Mouse (Mus musculus): Measurements from ENCODE around the gene Adamts7. TPM values are rescaled to one million over a fixed set of nuclear protein-coding genes. Genes with fewer than 3 reads are reported as not detected.

Gene Adamts7
- polyA plus RNA-seq, 1 experiment from 2014 or later, result 30.4 TPM

DNA sequence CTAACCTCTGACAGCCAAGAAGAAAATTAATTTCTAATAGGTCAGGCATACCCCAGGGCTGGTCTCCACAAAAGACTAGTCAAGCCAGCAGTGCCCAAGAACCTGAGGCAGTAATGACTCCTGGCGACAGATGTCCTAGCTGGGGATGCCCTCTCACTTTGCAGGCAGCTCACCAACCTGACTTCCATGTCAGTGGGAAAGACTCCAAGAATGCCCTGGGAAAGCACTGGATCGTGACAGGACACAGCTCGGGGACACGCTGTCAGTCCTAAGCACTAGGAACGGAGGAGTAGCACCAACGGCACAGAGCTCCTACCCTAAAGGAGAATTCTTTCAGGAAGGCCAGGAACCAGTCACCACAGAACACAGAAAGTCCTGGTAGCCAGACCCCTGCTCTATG lies 79.4 kb downstream of the Adamts7 start:
- H3K27me3 ChIP-seq (ENCODE audit: insufficient read depth, low read length), result no peaks in the 10 kb centered on the region
- TF ChIP-seq CTCF (IDR thresholded peaks at IDR 0.05; ENCODE audit: low read depth), result no peak

GRCm38 (mm10) chr9:90242855-90243254 lies 80.0 kb downstream of the Adamts7 start:
- WGBS, result 69% methylated on average over 7 of the region's 7 CpGs
- no peak overlapping the region for H3K4me3 ChIP-seq (ENCODE audit: low read depth, low read length)
- no peak overlapping the region for H3K27ac ChIP-seq (ENCODE audit: low read depth)
- no peak; the same call in 1 of the 2 replicates for ATAC-seq (ENCODE audit: insufficient read depth)
- no peak overlapping the region for H3K4me2 ChIP-seq
- 0 out of 2 replicates have a peak, but pooled peaks cover 2% of the 10 kb centered on the region for H3K4me1 ChIP-seq (ENCODE audit: insufficient read depth)
- no peak for TF ChIP-seq CTCF (IDR thresholded peaks at IDR 0.05; ENCODE audit: low read depth)
- no peaks in the 10 kb centered on the region for H3K9me3 ChIP-seq (ENCODE audit: low read depth, low read length)
- no peaks in the 10 kb centered on the region for H3K27me3 ChIP-seq (ENCODE audit: insufficient read depth, low read length)
- DNase-seq, result peak; percentile 7
- no peak overlapping the region for H3K9ac ChIP-seq
- H3K36me3 ChIP-seq (ENCODE audit: insufficient read depth), result peaks cover 42% of the 10 kb centered on the region

More for the DNA sequence above, 79.4 kb downstream of the Adamts7 start:
- Histone ChIP-seq H3K4me1 (ENCODE audit: insufficient read depth) (0 out of 2 replicates have a peak, but pooled peaks cover 3% of the 10 kb centered on the region), H3K4me3 (ENCODE audit: low read depth, low read length) (no peak overlapping the region), H3K4me2 (no peak overlapping the region), H3K9me3 (ENCODE audit: low read depth, low read length) (no peaks in the 10 kb centered on the region), H3K36me3 (ENCODE audit: insufficient read depth) (peaks cover 41% of the 10 kb centered on the region), H3K9ac (no peak overlapping the region), H3K27ac (ENCODE audit: low read depth) (no peak overlapping the region)
- 86% methylated on average over 6 of the region's 6 CpGs for WGBS
- no peak for DNase-seq
- ATAC-seq (ENCODE audit: insufficient read depth), result no peak

GRCm38 (mm10) chr9:90244301-90245151 lies 81.7 kb downstream of the Adamts7 start:
- TF ChIP-seq CTCF (IDR thresholded peaks at IDR 0.05; ENCODE audit: low read depth), result no peak
- no peaks in the 10 kb centered on the region for H3K4me1 ChIP-seq (ENCODE audit: insufficient read depth)

GRCm38 (mm10) chr9:90245206-90245605 lies 82.3 kb downstream of the Adamts7 start:
- H3K4me2 ChIP-seq, result no peak overlapping the region
- DNase-seq (no peak), ATAC-seq (ENCODE audit: insufficient read depth) (no peak)
- H3K27me3 ChIP-seq (ENCODE audit: insufficient read depth, low read length), result no peaks in the 10 kb centered on the region
- WGBS, result 82% methylated on average over 6 of the region's 6 CpGs
- H3K36me3 ChIP-seq (ENCODE audit: insufficient read depth), result peaks cover 45% of the 10 kb centered on the region
- no peaks in the 10 kb centered on the region for H3K9me3 ChIP-seq (ENCODE audit: low read depth, low read length)
- H3K9ac ChIP-seq, result no peak overlapping the region
- H3K27ac ChIP-seq (ENCODE audit: low read depth), result no peak overlapping the region
- no peak overlapping the region for H3K4me3 ChIP-seq (ENCODE audit: low read depth, low read length)
- no peaks in the 10 kb centered on the region for H3K4me1 ChIP-seq (ENCODE audit: insufficient read depth)
- TF ChIP-seq CTCF (IDR thresholded peaks at IDR 0.05; ENCODE audit: low read depth), result no peak

More at GRCm38 (mm10) chr9:90244301-90245151, 81.7 kb downstream of the Adamts7 start:
- Histone ChIP-seq H3K9ac (no peak overlapping the region), H3K27me3 (ENCODE audit: insufficient read depth, low read length) (no peaks in the 10 kb centered on the region), H3K36me3 (ENCODE audit: insufficient read depth) (peaks cover 49% of the 10 kb centered on the region), H3K27ac (ENCODE audit: low read depth) (no peak overlapping the region), H3K4me2 (no peak overlapping the region), H3K4me3 (ENCODE audit: low read depth, low read length) (no peak overlapping the region), H3K9me3 (ENCODE audit: low read depth, low read length) (no peaks in the 10 kb centered on the region)
- DNase-seq (no peak), ATAC-seq (ENCODE audit: insufficient read depth) (no peak)
- 80% methylated on average over 15 of the region's 15 CpGs for WGBS

DNA sequence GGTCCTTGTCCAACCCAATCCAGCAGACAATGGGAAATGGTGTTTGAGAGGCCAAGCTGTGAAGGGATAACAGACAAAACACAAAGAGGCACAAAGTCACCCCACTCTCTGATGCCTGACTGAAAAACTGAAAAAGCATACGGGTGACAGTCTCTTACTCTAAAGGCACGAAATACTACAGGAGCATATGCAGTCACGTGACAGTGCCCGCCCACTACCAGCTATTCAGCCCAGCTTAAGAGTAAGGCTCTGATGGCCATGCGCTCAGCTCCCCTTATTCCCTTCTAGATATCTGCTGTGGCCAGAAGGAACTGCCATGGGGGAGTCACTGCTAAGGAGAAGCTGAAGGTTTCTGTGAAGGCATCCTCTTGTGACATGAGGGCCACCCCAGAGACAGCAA lies 82.9 kb downstream of the Adamts7 start:
- DNase-seq, result no peak
- Histone ChIP-seq H3K27me3 (ENCODE audit: insufficient read depth, low read length) (no peaks in the 10 kb centered on the region), H3K9ac (no peak overlapping the region), H3K36me3 (ENCODE audit: insufficient read depth) (peaks cover 40% of the 10 kb centered on the region), H3K9me3 (ENCODE audit: low read depth, low read length) (no peaks in the 10 kb centered on the region), H3K27ac (ENCODE audit: low read depth) (no peak overlapping the region), H3K4me3 (ENCODE audit: low read depth, low read length) (no peak overlapping the region), H3K4me1 (ENCODE audit: insufficient read depth) (no peaks in the 10 kb centered on the region), H3K4me2 (no peak overlapping the region)
- no peak for TF ChIP-seq CTCF (IDR thresholded peaks at IDR 0.05; ENCODE audit: low read depth)
- WGBS, result 93% methylated on average over 5 of the region's 5 CpGs
- ATAC-seq (ENCODE audit: insufficient read depth), result no peak

GRCm38 (mm10) chr9:90247316-90247715 lies 84.4 kb downstream of the Adamts7 start:
- Histone ChIP-seq H3K27me3 (ENCODE audit: insufficient read depth, low read length) (no peaks in the 10 kb centered on the region), H3K4me3 (ENCODE audit: low read depth, low read length) (no peak overlapping the region), H3K9ac (no peak overlapping the region), H3K9me3 (ENCODE audit: low read depth, low read length) (no peaks in the 10 kb centered on the region), H3K4me2 (no peak overlapping the region), H3K27ac (ENCODE audit: low read depth) (no peak overlapping the region), H3K4me1 (ENCODE audit: insufficient read depth) (no peaks in the 10 kb centered on the region), H3K36me3 (ENCODE audit: insufficient read depth) (peaks cover 36% of the 10 kb centered on the region)
- no peak for TF ChIP-seq CTCF (IDR thresholded peaks at IDR 0.05; ENCODE audit: low read depth)
- DNase-seq (no peak), ATAC-seq (ENCODE audit: insufficient read depth) (no peak)
- WGBS, result 49% methylated on average over 7 of the region's 7 CpGs

DNA sequence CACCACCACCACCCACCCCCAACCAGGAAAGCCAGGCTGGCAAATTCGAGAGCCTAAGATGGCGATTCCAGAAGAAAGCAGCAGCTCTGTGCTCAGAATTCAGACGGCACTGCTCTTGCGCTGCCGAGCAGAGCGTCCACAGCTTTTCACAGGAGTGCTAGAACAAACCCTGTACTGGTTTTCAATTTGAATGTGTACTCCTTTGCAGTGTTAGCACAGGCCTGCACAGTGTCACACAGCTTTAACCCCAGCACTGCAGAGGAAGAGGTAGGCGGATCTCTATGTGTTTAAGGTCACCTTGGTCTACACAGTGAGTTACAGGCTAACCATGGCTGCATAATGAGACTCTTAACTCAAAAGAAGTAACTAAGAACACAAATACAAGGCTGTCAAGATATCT lies 85.5 kb downstream of the Adamts7 start:
- Histone ChIP-seq H3K27me3 (ENCODE audit: insufficient read depth, low read length) (no peaks in the 10 kb centered on the region), H3K27ac (ENCODE audit: low read depth) (no peak overlapping the region), H3K4me2 (no peak overlapping the region), H3K9me3 (ENCODE audit: low read depth, low read length) (no peaks in the 10 kb centered on the region), H3K4me1 (ENCODE audit: insufficient read depth) (no peaks in the 10 kb centered on the region), H3K9ac (no peak overlapping the region), H3K4me3 (ENCODE audit: low read depth, low read length) (no peak overlapping the region), H3K36me3 (ENCODE audit: insufficient read depth) (peaks cover 36% of the 10 kb centered on the region)
- no peak for DNase-seq
- ATAC-seq (ENCODE audit: insufficient read depth), result no peak
- 77% methylated on average over 7 of the region's 7 CpGs for WGBS
- no peak for TF ChIP-seq CTCF (IDR thresholded peaks at IDR 0.05; ENCODE audit: low read depth)

All from lung, embryonic 14.5 days (tissue).